Mouse (Mus musculus): ENCODE measurements around the gene Rdh9. TPM values are rescaled to one million over a fixed set of nuclear protein-coding genes. Genes with fewer than 3 reads are reported as not detected.

Gene Rdh9
- 0.22 TPM in 1 of 2 replicates, not detected in the other for polyA plus RNA-seq (2014; fragmentation: Nextera tagmentation; extraction: Ambion mirVana)

- H3K9me3 ChIP-seq (ENCODE audit: control insufficient read depth, low read length) = no peaks in the 10 kb centered on the region
- no peaks in the 10 kb centered on the region for H3K36me3 ChIP-seq (ENCODE audit: control insufficient read depth, insufficient read depth, low read length)
- H3K4me3 ChIP-seq (ENCODE audit: low read depth, low read length) = no peak within 1 kb of the TSS
- 85% methylated on average over 2 of the region's 2 CpGs for WGBS
- no peak within 1 kb of the TSS for H3K27ac ChIP-seq (ENCODE audit: low read depth, low read length)
- no peaks in the 10 kb centered on the region for H3K4me1 ChIP-seq (ENCODE audit: control insufficient read depth, insufficient read depth, low read length)
- H3K9ac ChIP-seq (replicated peaks; ENCODE audit: low read depth, low read length) = no peak within 1 kb of the TSS
- H3K4me2 ChIP-seq (ENCODE audit: low read depth, low read length) = no peak within 1 kb of the TSS
- ATAC-seq (ENCODE audit: low read depth) = no peak
- no peaks in the 10 kb centered on the region for H3K27me3 ChIP-seq (ENCODE audit: control insufficient read depth, insufficient read depth, low read length)
These were observed at the start of gene Rdh9 for GRCm38 (mm10) chr10:127776011-127776410. Gene Rdh9, plus strand, starts transcription at chr10:127776386.

DNA sequence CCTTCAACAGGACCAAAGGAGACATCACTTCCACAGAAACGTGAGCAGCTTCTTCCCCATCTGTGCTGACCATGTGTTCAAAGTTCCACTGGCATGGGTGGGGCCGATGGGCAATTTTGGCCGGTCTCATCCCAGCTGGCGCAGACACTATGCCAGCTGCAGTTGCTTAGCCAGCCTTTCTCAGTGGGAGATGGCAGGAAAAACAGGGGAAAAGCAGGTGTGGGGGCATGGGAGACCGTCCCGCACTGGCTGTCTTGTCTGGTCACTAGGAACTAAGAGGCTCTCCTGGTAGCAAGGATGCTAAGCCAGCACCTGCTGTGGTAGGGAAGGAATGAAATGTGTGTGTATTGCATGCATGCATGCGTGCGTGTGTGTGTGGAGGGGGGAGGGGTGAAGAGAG lies 47.7 kb upstream of the Rdh9 start:
- Histone ChIP-seq H3K4me1 (ENCODE audit: control insufficient read depth, insufficient read depth, low read length) (no peaks in the 10 kb centered on the region), H3K9ac (replicated peaks; ENCODE audit: low read depth, low read length) (no peak overlapping the region), H3K9me3 (ENCODE audit: control insufficient read depth, low read length) (no peaks in the 10 kb centered on the region), H3K4me2 (ENCODE audit: low read depth, low read length) (no peak overlapping the region), H3K4me3 (ENCODE audit: low read depth, low read length) (no peak overlapping the region), H3K36me3 (ENCODE audit: control insufficient read depth, insufficient read depth, low read length) (no peaks in the 10 kb centered on the region), H3K27me3 (ENCODE audit: control insufficient read depth, insufficient read depth, low read length) (no peaks in the 10 kb centered on the region), H3K27ac (ENCODE audit: low read depth, low read length) (no peak overlapping the region)
- WGBS = 72% methylated on average over 8 of the region's 8 CpGs
- ATAC-seq (ENCODE audit: low read depth) = no peak

GRCm38 (mm10) chr10:127730285-127730932 lies 45.8 kb upstream of the Rdh9 start:
- no peaks in the 10 kb centered on the region for H3K9me3 ChIP-seq (ENCODE audit: control insufficient read depth, low read length)
- no peak overlapping the region for H3K27ac ChIP-seq (ENCODE audit: low read depth, low read length)
- no peak overlapping the region for H3K4me2 ChIP-seq (ENCODE audit: low read depth, low read length)
- no peak overlapping the region for H3K4me3 ChIP-seq (ENCODE audit: low read depth, low read length)
- WGBS = 49% methylated on average over 11 of the region's 11 CpGs
- H3K9ac ChIP-seq (replicated peaks; ENCODE audit: low read depth, low read length) = no peak overlapping the region
- no peak for ATAC-seq (ENCODE audit: low read depth)
- H3K27me3 ChIP-seq (ENCODE audit: control insufficient read depth, insufficient read depth, low read length) = no peaks in the 10 kb centered on the region
- H3K36me3 ChIP-seq (ENCODE audit: control insufficient read depth, insufficient read depth, low read length) = no peaks in the 10 kb centered on the region
- no peaks in the 10 kb centered on the region for H3K4me1 ChIP-seq (ENCODE audit: control insufficient read depth, insufficient read depth, low read length)

- no peak for ATAC-seq (ENCODE audit: low read depth)
These were observed 45.3 kb upstream of the Rdh9 start for GRCm38 (mm10) chr10:127730933-127731310.

DNA sequence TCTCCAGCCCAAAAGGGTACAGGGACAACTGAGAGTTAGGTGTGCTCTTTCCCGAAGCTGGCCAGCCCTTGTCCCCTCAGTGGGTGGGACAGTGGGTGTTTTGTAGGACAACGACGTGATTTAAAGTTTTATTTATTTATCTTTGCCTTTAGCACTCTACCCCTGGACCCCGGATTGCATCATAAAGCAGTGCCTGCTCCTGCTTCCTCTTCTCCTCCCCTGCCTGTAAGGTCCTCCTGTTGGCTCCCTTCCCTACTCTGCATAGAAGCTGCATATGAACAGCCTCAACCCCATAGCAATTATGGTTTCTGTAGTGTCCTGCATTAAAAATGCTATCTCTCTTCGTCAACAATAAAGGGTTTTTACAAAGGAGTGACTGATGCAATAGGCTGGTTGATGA lies 44.8 kb upstream of the Rdh9 start:
- Histone ChIP-seq H3K36me3 (ENCODE audit: control insufficient read depth, insufficient read depth, low read length) (no peaks in the 10 kb centered on the region), H3K27me3 (ENCODE audit: control insufficient read depth, insufficient read depth, low read length) (no peaks in the 10 kb centered on the region), H3K4me1 (ENCODE audit: control insufficient read depth, insufficient read depth, low read length) (no peaks in the 10 kb centered on the region), H3K4me2 (ENCODE audit: low read depth, low read length) (no peak overlapping the region), H3K4me3 (ENCODE audit: low read depth, low read length) (no peak overlapping the region), H3K27ac (ENCODE audit: low read depth, low read length) (no peak overlapping the region), H3K9me3 (ENCODE audit: control insufficient read depth, low read length) (no peaks in the 10 kb centered on the region), H3K9ac (replicated peaks; ENCODE audit: low read depth, low read length) (no peak overlapping the region; the same call in 1 of the 2 replicates)
- 18% methylated on average over 5 of the region's 5 CpGs for WGBS
- no peak for ATAC-seq (ENCODE audit: low read depth)

More at GRCm38 (mm10) chr10:127730933-127731310, 45.3 kb upstream of the Rdh9 start:
- Histone ChIP-seq H3K27ac (ENCODE audit: low read depth, low read length) (no peak overlapping the region), H3K4me2 (ENCODE audit: low read depth, low read length) (no peak overlapping the region), H3K36me3 (ENCODE audit: control insufficient read depth, insufficient read depth, low read length) (no peaks in the 10 kb centered on the region), H3K9ac (replicated peaks; ENCODE audit: low read depth, low read length) (no peak overlapping the region; the same call in 1 of the 2 replicates), H3K4me3 (ENCODE audit: low read depth, low read length) (no peak overlapping the region), H3K27me3 (ENCODE audit: control insufficient read depth, insufficient read depth, low read length) (no peaks in the 10 kb centered on the region), H3K4me1 (ENCODE audit: control insufficient read depth, insufficient read depth, low read length) (no peaks in the 10 kb centered on the region), H3K9me3 (ENCODE audit: control insufficient read depth, low read length) (no peaks in the 10 kb centered on the region)
- WGBS = 24% methylated on average over 9 of the region's 9 CpGs

- WGBS = 47% methylated on average over 5 of the region's 5 CpGs
- ATAC-seq (ENCODE audit: low read depth) = no peak
These were observed 41.8 kb upstream of the Rdh9 start for GRCm38 (mm10) chr10:127734434-127734833.

GRCm38 (mm10) chr10:127736266-127736665 lies 39.9 kb upstream of the Rdh9 start:
- WGBS = 79% methylated on average over 2 of the region's 2 CpGs
- peaks cover 9% of the 10 kb centered on the region for H3K4me1 ChIP-seq (ENCODE audit: control insufficient read depth, insufficient read depth, low read length)
- no peak overlapping the region for H3K27ac ChIP-seq (ENCODE audit: low read depth, low read length)
- no peak overlapping the region for H3K4me2 ChIP-seq (ENCODE audit: low read depth, low read length)
- H3K9me3 ChIP-seq (ENCODE audit: control insufficient read depth, low read length) = no peaks in the 10 kb centered on the region
- no peak overlapping the region for H3K9ac ChIP-seq (replicated peaks; ENCODE audit: low read depth, low read length)
- ATAC-seq (ENCODE audit: low read depth) = no peak
- no peaks in the 10 kb centered on the region for H3K27me3 ChIP-seq (ENCODE audit: control insufficient read depth, insufficient read depth, low read length)
- H3K36me3 ChIP-seq (ENCODE audit: control insufficient read depth, insufficient read depth, low read length) = no peaks in the 10 kb centered on the region
- H3K4me3 ChIP-seq (ENCODE audit: low read depth, low read length) = no peak overlapping the region

More at GRCm38 (mm10) chr10:127734434-127734833, 41.8 kb upstream of the Rdh9 start:
- H3K36me3 ChIP-seq (ENCODE audit: control insufficient read depth, insufficient read depth, low read length) = no peaks in the 10 kb centered on the region
- no peak overlapping the region for H3K4me2 ChIP-seq (ENCODE audit: low read depth, low read length)
- H3K27ac ChIP-seq (ENCODE audit: low read depth, low read length) = no peak overlapping the region
- no peaks in the 10 kb centered on the region for H3K4me1 ChIP-seq (ENCODE audit: control insufficient read depth, insufficient read depth, low read length)
- no peaks in the 10 kb centered on the region for H3K27me3 ChIP-seq (ENCODE audit: control insufficient read depth, insufficient read depth, low read length)
- H3K4me3 ChIP-seq (ENCODE audit: low read depth, low read length) = no peak overlapping the region
- no peak overlapping the region for H3K9ac ChIP-seq (replicated peaks; ENCODE audit: low read depth, low read length)
- H3K9me3 ChIP-seq (ENCODE audit: control insufficient read depth, low read length) = no peaks in the 10 kb centered on the region

GRCm38 (mm10) chr10:127736916-127737315 lies 39.3 kb upstream of the Rdh9 start:
- H3K9me3 ChIP-seq (ENCODE audit: control insufficient read depth, low read length) = no peaks in the 10 kb centered on the region
- ATAC-seq (ENCODE audit: low read depth) = no peak
- no peaks in the 10 kb centered on the region for H3K27me3 ChIP-seq (ENCODE audit: control insufficient read depth, insufficient read depth, low read length)
- H3K9ac ChIP-seq (replicated peaks; ENCODE audit: low read depth, low read length) = no peak overlapping the region
- no peak overlapping the region for H3K27ac ChIP-seq (ENCODE audit: low read depth, low read length)
- peaks cover 9% of the 10 kb centered on the region for H3K4me1 ChIP-seq (ENCODE audit: control insufficient read depth, insufficient read depth, low read length)
- H3K36me3 ChIP-seq (ENCODE audit: control insufficient read depth, insufficient read depth, low read length) = peaks cover 4% of the 10 kb centered on the region
- no peak overlapping the region for H3K4me2 ChIP-seq (ENCODE audit: low read depth, low read length)
- 76% methylated on average over 4 of the region's 4 CpGs for WGBS
- no peak overlapping the region for H3K4me3 ChIP-seq (ENCODE audit: low read depth, low read length)

- 27% methylated on average over 2 of the region's 2 CpGs for WGBS
- no peak for ATAC-seq (ENCODE audit: low read depth)
- H3K9ac ChIP-seq (replicated peaks; ENCODE audit: low read depth, low read length) = no peak overlapping the region
- no peak overlapping the region for H3K4me2 ChIP-seq (ENCODE audit: low read depth, low read length)
- H3K4me1 ChIP-seq (ENCODE audit: control insufficient read depth, insufficient read depth, low read length) = peaks cover 9% of the 10 kb centered on the region
- peaks cover 9% of the 10 kb centered on the region for H3K36me3 ChIP-seq (ENCODE audit: control insufficient read depth, insufficient read depth, low read length)
- H3K27me3 ChIP-seq (ENCODE audit: control insufficient read depth, insufficient read depth, low read length) = no peaks in the 10 kb centered on the region
- H3K27ac ChIP-seq (ENCODE audit: low read depth, low read length) = no peak overlapping the region
- no peaks in the 10 kb centered on the region for H3K9me3 ChIP-seq (ENCODE audit: control insufficient read depth, low read length)
- H3K4me3 ChIP-seq (ENCODE audit: low read depth, low read length) = no peak overlapping the region
These were observed 38.6 kb upstream of the Rdh9 start for GRCm38 (mm10) chr10:127737552-127737951.
